Mouse (Mus musculus) stomach, postnatal 0 days (tissue): ENCODE data around the gene Katnal1. TPM values are rescaled to one million over a fixed set of nuclear protein-coding genes. Genes with fewer than 3 reads are reported as not detected.

Experiments
- ATAC-seq: fragments of 200-750 bp; cut with Nextera tagmentation; 2 replicates; pipeline ENCODE4 v1.8.0; 2017; ENCODE audit not compliant: low FRiP score, low TSS enrichment
- DNase-seq: peaks from one replicate; pipeline ENCODE4 v3.0.0-alpha.2; 2016; ENCODE audit warnings: low spot score
- H3K27ac ChIP-seq: fragments of 300-500 bp; sonication (generic); replicated peaks from 2 replicates; pipeline ENCODE4 v1.5.1; 2014; ENCODE audit warnings: mild to moderate bottlenecking, control low read depth
- H3K27me3 ChIP-seq: fragments of 300-500 bp; sonication (generic); 2 replicates; pipeline ENCODE4 v1.6.1; 2014; ENCODE audit warnings: low read length; ENCODE audit not compliant: control insufficient read depth, insufficient read depth
- H3K36me3 ChIP-seq: fragments of 300-500 bp; sonication (generic); 2 replicates; pipeline ENCODE4 v1.6.1; 2014; ENCODE audit warnings: low read length, mixed read lengths; ENCODE audit not compliant: control insufficient read depth, insufficient read depth
- H3K4me1 ChIP-seq: fragments of 300-500 bp; sonication (generic); replicated peaks from 2 replicates; pipeline ENCODE4 v1.6.1; 2014; ENCODE audit warnings: antibody characterized with exemption; ENCODE audit not compliant: control insufficient read depth, insufficient read depth
- H3K4me2 ChIP-seq: fragments of 300-500 bp; sonication (generic); replicated peaks from 2 replicates; pipeline ENCODE4 v1.6.1; 2014; ENCODE audit warnings: low read depth, mild to moderate bottlenecking, control low read depth, moderate library complexity
- H3K4me3 ChIP-seq: fragments of 300-500 bp; sonication (generic); 2 replicates; pipeline ENCODE4 v1.5.1; 2014; ENCODE audit warnings: low read depth, low read length, control low read depth
- H3K9ac ChIP-seq: fragments of 300-500 bp; sonication (generic); 2 replicates; pipeline ENCODE4 v1.6.1; 2014; ENCODE audit warnings: mild to moderate bottlenecking, low read length, control low read depth, mixed read lengths
- H3K9me3 ChIP-seq: fragments of 300-500 bp; sonication (generic); 2 replicates; pipeline ENCODE4 v1.6.1; 2016; ENCODE audit warnings: low read length; ENCODE audit not compliant: control insufficient read depth
- CTCF ChIP-seq: IDR thresholded peaks from 2 replicates; pipeline ENCODE4 v1.5.1; 2016; ENCODE audit warnings: antibody characterized with exemption, low read depth, mild to moderate bottlenecking, moderate library complexity
- EP300 ChIP-seq: optimal IDR thresholded peaks from 2 replicates; pipeline ENCODE3; 2016; ENCODE audit warnings: antibody characterized with exemption
- WGBS: fragments of 180-500 bp; shearing (Covaris S2); extraction: QIAGEN DNeasy Blood & Tissue Kit; methylation state at CpG from one replicate; pipeline ENCODE4 v1.1.7; 2014; 5-methylcytosine and 5-hydroxymethylcytosine counted together
- polyA plus RNA-seq: library from polyadenylated mRNA; unstranded; fragments of >200 nt; fragmentation: Nextera tagmentation; extraction: Ambion mirVana; gene quantifications from 2 replicates; pipeline ENCODE4 v1.2.1, GENCODE M21; 2015

The Katnal1 gene
- polyA plus RNA-seq, 1 experiment from 2014 or later: 4.1 TPM

DNA sequence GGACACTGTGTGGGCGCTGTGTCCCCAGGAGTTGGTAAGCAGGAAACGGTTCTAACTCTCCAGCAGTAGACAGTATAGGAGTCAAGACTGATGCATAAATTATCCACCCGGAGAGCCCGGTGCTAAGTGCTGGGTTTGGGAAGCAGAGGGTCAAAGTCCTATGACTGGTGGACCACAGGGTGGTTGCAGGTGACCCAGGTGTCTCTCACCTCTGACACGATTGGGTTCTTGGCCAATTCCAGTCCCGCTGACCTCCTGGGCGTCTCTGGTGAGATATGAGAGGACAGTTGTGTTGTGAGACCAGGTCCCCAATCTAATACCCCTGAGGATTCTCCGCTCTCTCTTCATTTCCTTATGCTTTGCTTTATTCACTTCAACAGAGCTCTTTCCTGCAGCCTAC lies 74.1 kb downstream of the Katnal1 start:
- ATAC-seq (no peak), DNase-seq (no peak)
- WGBS: 84% methylated on average over 8 of the region's 8 CpGs
- Histone ChIP-seq H3K27me3 (no peaks in the 10 kb centered on the region), H3K4me3 (no peak overlapping the region), H3K4me1 (no peaks in the 10 kb centered on the region), H3K9me3 (no peaks in the 10 kb centered on the region), H3K4me2 (no peak overlapping the region), H3K27ac (no peak overlapping the region), H3K36me3 (no peaks in the 10 kb centered on the region), H3K9ac (no peak overlapping the region)
- TF ChIP-seq CTCF: no peak
- no peak for TF ChIP-seq EP300

DNA sequence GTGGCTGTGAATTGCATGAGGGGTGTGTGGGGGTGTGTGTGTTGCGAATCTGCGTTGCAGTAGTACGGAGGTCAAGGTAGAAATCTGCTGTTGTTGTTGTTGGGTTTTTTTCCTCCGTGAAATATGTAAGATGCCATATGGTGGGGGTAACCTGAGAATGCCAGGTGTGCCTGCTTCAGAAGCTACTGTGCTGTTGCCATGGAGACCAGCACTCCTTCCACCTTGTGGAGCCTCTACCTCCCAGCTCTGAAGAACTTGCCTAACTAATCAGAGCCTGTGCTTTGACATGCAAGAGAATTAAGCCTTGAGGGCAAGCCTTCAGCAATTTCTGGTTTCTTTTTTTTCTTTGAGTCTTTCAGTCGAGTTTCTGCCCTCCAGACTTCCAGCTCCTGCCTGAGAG lies 75.0 kb downstream of the Katnal1 start:
- WGBS: 48% methylated on average over 5 of the region's 5 CpGs
- ATAC-seq: no peak
- Histone ChIP-seq H3K27me3 (no peaks in the 10 kb centered on the region), H3K36me3 (no peaks in the 10 kb centered on the region), H3K4me2 (no peak overlapping the region), H3K27ac (no peak overlapping the region), H3K4me1 (no peaks in the 10 kb centered on the region), H3K9ac (no peak overlapping the region), H3K9me3 (no peaks in the 10 kb centered on the region), H3K4me3 (no peak overlapping the region)
- no peak for TF ChIP-seq EP300
- TF ChIP-seq CTCF: no peak
- DNase-seq: no peak

DNA sequence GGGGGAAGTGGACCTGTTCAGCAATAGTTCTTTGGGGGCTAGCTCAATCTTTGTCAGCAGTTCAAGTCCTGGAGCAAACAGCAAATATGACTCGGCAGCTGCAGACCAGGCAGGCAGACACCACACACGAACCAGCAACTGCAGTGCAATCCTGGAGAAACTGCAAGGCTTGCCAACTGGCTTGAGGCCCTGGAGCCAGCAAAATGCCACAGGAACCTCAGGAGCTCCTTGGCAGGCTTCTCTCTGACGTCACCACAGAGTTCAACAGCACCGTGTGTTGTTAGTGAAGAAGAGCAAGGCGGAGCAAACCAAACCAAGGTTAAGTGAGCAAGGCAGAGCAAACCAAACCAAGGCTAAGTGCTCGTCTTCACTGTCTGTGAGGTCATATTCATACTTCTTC lies 79.6 kb downstream of the Katnal1 start:
- Histone ChIP-seq H3K4me2 (no peak overlapping the region), H3K4me3 (no peak overlapping the region), H3K9me3 (no peaks in the 10 kb centered on the region), H3K4me1 (no peaks in the 10 kb centered on the region), H3K9ac (no peak overlapping the region), H3K27me3 (no peaks in the 10 kb centered on the region), H3K36me3 (no peaks in the 10 kb centered on the region), H3K27ac (no peak overlapping the region)
- no peak for ATAC-seq
- DNase-seq: no peak
- TF ChIP-seq EP300 (no peak), CTCF (no peak)
- WGBS: 81% methylated on average over 6 of the region's 6 CpGs

GRCm38 (mm10) chr5:148847032-148847431 lies 82.1 kb downstream of the Katnal1 start:
- H3K36me3 ChIP-seq: no peaks in the 10 kb centered on the region
- H3K27me3 ChIP-seq: no peaks in the 10 kb centered on the region
- H3K4me2 ChIP-seq: no peak overlapping the region
- no peaks in the 10 kb centered on the region for H3K4me1 ChIP-seq
- no peak for ATAC-seq
- no peak overlapping the region for H3K4me3 ChIP-seq
- DNase-seq: no peak
- TF ChIP-seq CTCF (peak; percentile 50), EP300 (no peak)
- H3K9ac ChIP-seq: no peak overlapping the region
- WGBS: 91% methylated on average over 5 of the region's 5 CpGs
- H3K9me3 ChIP-seq: no peaks in the 10 kb centered on the region
- H3K27ac ChIP-seq: no peak overlapping the region

- WGBS: 42% methylated on average over 8 of the region's 8 CpGs
- ATAC-seq (no peak), DNase-seq (peak; percentile 34)
- TF ChIP-seq EP300: no peak
- TF ChIP-seq CTCF: no peak
- H3K9ac ChIP-seq: no peak overlapping the region
- H3K9me3 ChIP-seq: no peaks in the 10 kb centered on the region
- H3K36me3 ChIP-seq: no peaks in the 10 kb centered on the region
- no peak overlapping the region for H3K27ac ChIP-seq
- H3K4me1 ChIP-seq: no peaks in the 10 kb centered on the region
- no peaks in the 10 kb centered on the region for H3K27me3 ChIP-seq
- H3K4me3 ChIP-seq: no peak overlapping the region
- H3K4me2 ChIP-seq: no peak overlapping the region
Observed at GRCm38 (mm10) chr5:148837069-148837468, 92.1 kb downstream of the Katnal1 start.

DNA sequence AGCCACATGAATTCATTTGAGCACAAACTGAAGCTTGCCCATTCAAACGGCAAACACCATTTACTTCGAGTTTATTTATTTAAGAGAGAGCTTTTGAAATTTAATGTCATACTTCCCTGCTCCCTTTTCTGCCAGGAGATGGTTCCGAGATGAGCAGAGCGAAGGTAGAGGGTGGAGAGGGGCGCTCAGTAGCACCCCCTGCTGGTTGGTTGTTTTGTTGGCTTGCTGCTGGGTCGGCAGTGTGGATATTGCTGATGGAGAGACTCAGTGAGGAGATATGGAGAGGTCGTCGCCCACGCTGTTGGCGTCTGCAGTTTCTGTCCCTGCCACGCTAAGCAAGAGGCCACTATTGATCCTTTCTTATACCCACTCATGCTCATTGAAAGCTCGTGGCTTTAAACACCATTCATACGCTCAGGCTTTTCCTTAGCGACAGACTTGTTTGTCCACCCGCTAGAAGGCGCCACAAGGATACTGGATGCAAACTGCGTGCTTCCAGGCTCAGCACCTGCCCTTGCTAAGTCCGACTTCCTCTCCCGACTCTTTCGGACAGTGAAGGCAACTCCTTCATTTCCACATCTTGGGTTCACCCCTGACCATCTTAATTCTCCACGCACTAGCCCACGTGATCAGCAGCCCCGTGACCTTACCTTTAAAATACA lies 97.4 kb downstream of the Katnal1 start:
- H3K27me3 ChIP-seq: no peaks in the 10 kb centered on the region
- H3K4me1 ChIP-seq: no peaks in the 10 kb centered on the region
- H3K4me2 ChIP-seq: peak overlapping the region; percentile 53
- H3K27ac ChIP-seq: no peak overlapping the region
- H3K9ac ChIP-seq: no peak overlapping the region
- DNase-seq: peak; percentile 79
- TF ChIP-seq CTCF (peak; percentile 88), EP300 (no peak)
- H3K36me3 ChIP-seq: no peaks in the 10 kb centered on the region
- peak overlapping the region; percentile 31 for H3K4me3 ChIP-seq
- H3K9me3 ChIP-seq: no peaks in the 10 kb centered on the region
- ATAC-seq: peak; percentile 67
- WGBS: 7% methylated on average over 23 of the region's 23 CpGs
